In the genomic region with DNA sequence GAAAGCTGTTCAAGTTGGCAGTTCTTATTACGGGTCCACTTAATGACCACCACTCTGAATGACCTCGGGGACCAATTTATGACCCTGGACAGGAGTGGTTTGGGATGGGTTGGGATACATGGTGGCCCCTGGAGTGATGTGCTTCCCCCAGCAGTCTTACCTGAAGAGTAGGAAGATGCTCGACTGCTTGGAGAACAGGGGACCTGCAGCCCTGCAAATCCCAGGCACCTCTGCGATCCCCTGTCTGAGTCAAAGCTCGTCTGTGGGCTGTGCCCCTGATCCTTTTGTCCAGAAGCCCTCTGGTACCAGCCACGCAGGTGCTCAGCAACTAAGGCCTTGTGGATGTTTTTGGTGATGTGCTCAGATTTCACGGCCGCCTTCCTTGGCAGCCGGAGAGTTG, we compare ENCODE assay signal across 24 mouse cellular contexts. TPM values are rescaled to one million over a fixed set of nuclear protein-coding genes. Genes with fewer than 3 reads are reported as not detected.
A peak's percentile ranks its signal among the peaks of the same experiment; 100 is the strongest.
DNase-seq lines count a peak whose midpoint lies in the region; ATAC-seq and TF ChIP-seq lines count a peak whose summit lies in the region.
"Had no signal": no experiment of that assay in that cellular context is flagged by ENCODE, and none has a peak within 500 bp of the region (broad histone marks: within the 10 kb centered on the region; RNA-seq: fewer than 3 reads in every experiment).

No protein-coding gene starts in this region.

- peaks cover 87% of the 10 kb centered on the region for H3K36me3 ChIP-seq in heart, embryonic 10.5 days
- peaks cover 25% of the 10 kb centered on the region for H3K36me3 ChIP-seq in heart, embryonic 11.5 days (ENCODE audit: control insufficient read depth, insufficient read depth, low read length)
- peaks cover 34% of the 10 kb centered on the region for H3K36me3 ChIP-seq in lung, embryonic 14.5 days (ENCODE audit: insufficient read depth)
- H3K36me3 ChIP-seq in lung, embryonic 16.5 days (ENCODE audit: control insufficient read depth, insufficient read depth, low read length) = peaks cover 14% of the 10 kb centered on the region
- H3K36me3 ChIP-seq in stomach, postnatal 0 days (ENCODE audit: control insufficient read depth, insufficient read depth, low read length) = peaks cover 9% of the 10 kb centered on the region

- H3K4me1 ChIP-seq in heart, embryonic 10.5 days = peaks cover 36% of the 10 kb centered on the region
- peaks cover 12% of the 10 kb centered on the region; the same call in 1 of the 2 replicates for H3K4me1 ChIP-seq in heart, embryonic 11.5 days (ENCODE audit: control insufficient read depth, insufficient read depth, low read length)
- no peaks in the 10 kb centered on the region; the same call in 1 of the 2 replicates for H3K4me1 ChIP-seq in lung, embryonic 14.5 days (ENCODE audit: insufficient read depth)
- peaks cover 5% of the 10 kb centered on the region; the same call in 1 of the 2 replicates for H3K4me1 ChIP-seq in lung, adult 2 months (ENCODE audit: control insufficient read depth, insufficient read depth, low read length)
- peaks cover 29% of the 10 kb centered on the region for H3K4me1 ChIP-seq in lung, embryonic 16.5 days (replicated peaks; ENCODE audit: control insufficient read depth, insufficient read depth, low read length)
- peaks cover 14% of the 10 kb centered on the region; the same call in 1 of the 2 replicates for H3K4me1 ChIP-seq in stomach, postnatal 0 days (replicated peaks; ENCODE audit: control insufficient read depth, insufficient read depth)
- H3K4me1 ChIP-seq: embryonic facial prominence, embryonic 13.5 days had no signal

- H3K27ac ChIP-seq in heart, embryonic 10.5 days = no peak overlapping the region
- no peak overlapping the region for H3K27ac ChIP-seq in heart, embryonic 11.5 days (ENCODE audit: low read depth, low read length)
- 0 out of 2 replicates have a peak overlapping the region, but pooled peaks have one; percentile 10 for H3K27ac ChIP-seq in lung, embryonic 14.5 days (ENCODE audit: low read depth)
- H3K27ac ChIP-seq in lung, embryonic 16.5 days (ENCODE audit: low read length) = 0 out of 2 replicates have a peak overlapping the region, but pooled peaks have one; percentile 45
- H3K27ac ChIP-seq in stomach, postnatal 0 days (replicated peaks) = peak overlapping the region; percentile 82
- H3K27ac ChIP-seq: embryonic facial prominence, embryonic 13.5 days; embryonic facial prominence, embryonic 15.5 days; forebrain, embryonic 10.5 days; forebrain, embryonic 12.5 days had no signal

- H3K4me2 ChIP-seq in heart, embryonic 11.5 days = no peak overlapping the region
- no peak overlapping the region for H3K4me2 ChIP-seq in lung, embryonic 14.5 days
- no peak overlapping the region for H3K4me2 ChIP-seq in lung, embryonic 16.5 days (ENCODE audit: low read depth, low read length)
- no peak overlapping the region for H3K4me2 ChIP-seq in stomach, postnatal 0 days (replicated peaks; ENCODE audit: low read depth)
- H3K4me2 ChIP-seq: embryonic facial prominence, embryonic 13.5 days; embryonic facial prominence, embryonic 15.5 days; forebrain, embryonic 12.5 days had no signal

- no peak for ATAC-seq in heart, embryonic 11.5 days (replicated peaks; ENCODE audit: insufficient number of reproducible peaks, low FRiP score, low TSS enrichment)
- no peak for ATAC-seq in lung, embryonic 14.5 days (ENCODE audit: insufficient read depth)
- no peak for ATAC-seq in lung, embryonic 16.5 days (ENCODE audit: low read depth)
- ATAC-seq in stomach, postnatal 0 days (ENCODE audit: low FRiP score, low TSS enrichment) = no peak
- ATAC-seq: forebrain, embryonic 14.5 days had no signal

- TF ChIP-seq EP300 in stomach, postnatal 0 days (optimal IDR thresholded peaks at IDR 0.05) = no peak

- no peak for TF ChIP-seq CTCF in lung, embryonic 14.5 days (IDR thresholded peaks at IDR 0.05; ENCODE audit: low read depth)
- no peak for TF ChIP-seq CTCF in lung, adult 2 months (IDR thresholded peaks at IDR 0.05; ENCODE audit: insufficient read depth, low read length)
- no peak for TF ChIP-seq CTCF in stomach, postnatal 0 days (IDR thresholded peaks at IDR 0.05; ENCODE audit: low read depth)

- no peaks in the 10 kb centered on the region for H3K9me3 ChIP-seq in heart, embryonic 10.5 days
- no peaks in the 10 kb centered on the region for H3K9me3 ChIP-seq in heart, embryonic 11.5 days (replicated peaks; ENCODE audit: control insufficient read depth, low read length)
- H3K9me3 ChIP-seq in lung, embryonic 14.5 days (ENCODE audit: low read depth, low read length) = no peaks in the 10 kb centered on the region
- no peaks in the 10 kb centered on the region for H3K9me3 ChIP-seq in lung, embryonic 16.5 days (ENCODE audit: control insufficient read depth, low read length)
- no peaks in the 10 kb centered on the region for H3K9me3 ChIP-seq in stomach, postnatal 0 days (ENCODE audit: control insufficient read depth, low read length)
- H3K9me3 ChIP-seq: embryonic facial prominence, embryonic 13.5 days; embryonic facial prominence, embryonic 15.5 days; forebrain, embryonic 10.5 days; forebrain, embryonic 12.5 days had no signal

- H3K9ac ChIP-seq in heart, embryonic 11.5 days (ENCODE audit: low read depth, low read length) = no peak overlapping the region
- no peak overlapping the region for H3K9ac ChIP-seq in lung, embryonic 14.5 days
- H3K9ac ChIP-seq in lung, embryonic 16.5 days (ENCODE audit: low read length) = no peak overlapping the region
- H3K9ac ChIP-seq in stomach, postnatal 0 days (ENCODE audit: low read length) = no peak overlapping the region
- H3K9ac ChIP-seq: embryonic facial prominence, embryonic 13.5 days; embryonic facial prominence, embryonic 15.5 days; forebrain, embryonic 12.5 days had no signal

- TF ChIP-seq POLR2A in lung, adult 2 months (IDR thresholded peaks at IDR 0.05; ENCODE audit: borderline replicate concordance, extremely low read depth, low read depth, low read length) = no peak

- no peak overlapping the region for H3K4me3 ChIP-seq in heart, embryonic 10.5 days
- H3K4me3 ChIP-seq in heart, embryonic 11.5 days (ENCODE audit: low read depth, low read length) = no peak overlapping the region
- H3K4me3 ChIP-seq in lung, embryonic 14.5 days (ENCODE audit: low read depth, low read length) = no peak overlapping the region
- H3K4me3 ChIP-seq in lung, adult 2 months (replicated peaks; ENCODE audit: extremely low read depth, low read depth, low read length) = no peak overlapping the region
- H3K4me3 ChIP-seq in lung, embryonic 16.5 days (ENCODE audit: low read length) = no peak overlapping the region
- no peak overlapping the region for H3K4me3 ChIP-seq in stomach, postnatal 0 days (ENCODE audit: low read depth, low read length)
- H3K4me3 ChIP-seq: embryonic facial prominence, embryonic 13.5 days; embryonic facial prominence, embryonic 15.5 days; erythroblast, embryonic 14.5 days; forebrain, embryonic 10.5 days; forebrain, embryonic 12.5 days had no signal

- no peaks in the 10 kb centered on the region for H3K27me3 ChIP-seq in heart, embryonic 10.5 days (ENCODE audit: insufficient read depth, poor library complexity, severe bottlenecking)
- H3K27me3 ChIP-seq in heart, embryonic 11.5 days (ENCODE audit: control insufficient read depth, insufficient read depth, low read length) = no peaks in the 10 kb centered on the region
- H3K27me3 ChIP-seq in lung, embryonic 14.5 days (ENCODE audit: insufficient read depth, low read length) = no peaks in the 10 kb centered on the region
- no peaks in the 10 kb centered on the region for H3K27me3 ChIP-seq in lung, embryonic 16.5 days (ENCODE audit: control insufficient read depth, insufficient read depth, low read depth, low read length)
- H3K27me3 ChIP-seq in stomach, postnatal 0 days (ENCODE audit: control insufficient read depth, insufficient read depth, low read length) = no peaks in the 10 kb centered on the region
- H3K27me3 ChIP-seq: embryonic facial prominence, embryonic 15.5 days; forebrain, embryonic 12.5 days had no signal

- 85% methylated on average over 9 of the region's 9 CpGs for WGBS in heart, embryonic 10.5 days
- WGBS in heart, embryonic 11.5 days (ENCODE audit: insufficient replicate concordance) = 86% methylated on average over 9 of the region's 9 CpGs
- WGBS in lung, embryonic 14.5 days = 85% methylated on average over 9 of the region's 9 CpGs
- WGBS in lung, adult 2 months = 90% methylated on average over 9 of the region's 9 CpGs
- WGBS in lung, embryonic 16.5 days = 85% methylated on average over 9 of the region's 9 CpGs
- WGBS in stomach, postnatal 0 days = 88% methylated on average over 9 of the region's 9 CpGs

- peak; percentile 58 for DNase-seq in heart, embryonic 10.5 days (ENCODE audit: low spot score)
- no peak for DNase-seq in lung, embryonic 14.5 days
- DNase-seq in lung, adult 2 months = no peak
- DNase-seq in lung, postnatal 4 days = no peak
- DNase-seq in stomach, postnatal 0 days (ENCODE audit: low spot score) = no peak
- DNase-seq in neural tube, embryonic 10.5 days (ENCODE audit: extremely low spot score, low spot score) = no peak
- DNase-seq: adrenal gland, adult 2 months; adrenal gland, postnatal 10 days; adrenal gland, postnatal 25 days; cerebellum, adult 11 months; cerebellum, adult 18-20 months; cerebellum, adult 8-10 months; cerebellum, adult 9-11 months; cerebellum, postnatal 14 days; cerebellum, postnatal 36 days; embryo, embryonic 11 days had no signal

RNA-seq across cellular contexts. Expression of gene Lmod3, which starts 42.9 kb away (rescaled TPM):
- 10.5 and 17.5 TPM in 2 replicates for polyA plus RNA-seq in heart, embryonic 10.5 days (2016; fragmentation: Nextera tagmentation; extraction: Ambion mirVana)
- polyA plus RNA-seq in heart, embryonic 11.5 days (2014; fragmentation: Nextera tagmentation; extraction: Ambion mirVana) = 19.0 and 19.3 TPM in 2 replicates
- polyA plus RNA-seq in lung, embryonic 14.5 days (2014; fragmentation: Nextera tagmentation; extraction: Ambion mirVana) = 0.11 and 0.35 TPM in 2 replicates
- polyA plus RNA-seq in lung, adult 2 months (2012; rRNA removed) = 0.22 and 2.0 TPM in 2 replicates
- polyA plus RNA-seq in lung, embryonic 16.5 days (2015; fragmentation: Nextera tagmentation; extraction: Ambion mirVana) = 0.69 and 1.3 TPM in 2 replicates
- polyA plus RNA-seq in stomach, postnatal 0 days (2015; fragmentation: Nextera tagmentation; extraction: Ambion mirVana) = 0.16 and 0.27 TPM in 2 replicates
- polyA plus RNA-seq: adrenal gland, adult 2 months; erythroblast, embryonic 14.5 days; forebrain, embryonic 10.5 days; forebrain, embryonic 14.5 days had no signal

Comparison
In these comparisons a context has a peak if more than half of its experiments do, and no peak if none do; other contexts are left out.
1. H3K27ac ChIP-seq: peak in lung, embryonic 14.5 days (single experiment), lung, embryonic 16.5 days (single experiment) and stomach, postnatal 0 days (single experiment); none in heart, embryonic 10.5 days (single experiment) and heart, embryonic 11.5 days (single experiment).